Mouse (Mus musculus) bone marrow macrophage, adult 2 months (primary cell): ENCODE results near the gene Galnt6.

Source experiments
- CTCF ChIP-seq: IDR thresholded peaks from 2 replicates; pipeline ENCODE4 v1.5.1; 2012; ENCODE audit warnings: low read depth, mild to moderate bottlenecking, low read length, moderate library complexity
- POLR2A ChIP-seq: IDR thresholded peaks from 2 replicates; pipeline ENCODE4 v1.6.1; 2012; ENCODE audit warnings: mild to moderate bottlenecking, low read depth, low read length, borderline replicate concordance

DNA sequence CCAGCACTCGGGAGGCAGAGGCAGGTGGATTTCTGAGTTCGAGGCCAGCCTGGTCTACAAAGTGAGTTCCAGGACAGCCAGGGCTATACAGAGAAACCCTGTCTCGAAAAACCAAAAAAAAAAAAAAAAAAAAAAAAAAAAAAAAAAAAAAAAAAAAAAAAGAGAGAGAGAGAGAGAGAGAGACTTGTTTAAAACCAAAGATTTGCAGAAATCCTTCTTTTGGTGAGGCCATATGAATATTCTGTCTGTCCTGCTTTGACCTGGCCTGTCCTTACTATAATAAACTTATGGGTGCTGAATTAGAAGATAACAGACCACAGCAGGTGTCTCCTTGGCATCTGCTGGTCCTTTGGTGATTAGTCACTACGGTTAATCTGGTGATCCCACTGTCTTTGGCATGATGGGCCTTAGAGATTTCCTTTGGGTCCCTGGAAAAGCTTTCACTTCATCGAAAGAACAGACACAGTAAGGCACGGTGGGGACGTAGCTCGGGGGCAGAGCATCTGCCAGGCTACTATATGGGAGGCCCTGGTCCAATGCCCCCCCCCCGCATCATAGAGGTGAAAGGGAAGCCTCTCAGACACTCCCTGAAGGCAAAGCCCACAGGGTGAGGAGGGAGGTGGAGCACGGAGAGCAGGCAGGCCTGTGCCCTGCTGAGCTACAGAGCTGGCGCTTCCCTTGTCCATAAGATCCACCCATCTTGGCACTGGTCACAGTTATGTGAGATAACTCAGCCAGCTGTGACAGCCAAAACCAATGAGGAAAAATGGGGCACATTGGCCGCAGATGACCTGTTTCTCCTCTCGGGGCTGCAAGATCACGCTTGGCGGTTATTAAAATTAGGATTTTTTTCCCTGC, 6.1 kb upstream of the Galnt6 start:
- no peak for TF ChIP-seq CTCF
- TF ChIP-seq POLR2A: no peak
